Mouse (Mus musculus) thymus, postnatal 0 days (tissue): ENCODE results near the gene Vdr. TPM values are rescaled to one million over a fixed set of nuclear protein-coding genes. Genes with fewer than 3 reads are reported as not detected.

Experiments
- DNase-seq: peaks from one replicate; pipeline ENCODE4 v3.0.0-alpha.2; 2015; ENCODE audit warnings: low spot score
- polyA plus RNA-seq: library from polyadenylated mRNA; unstranded; fragments of >200 nt; fragmentation: Nextera tagmentation; extraction: Ambion mirVana; gene quantifications from 2 replicates; pipeline ENCODE4 v1.2.1, GENCODE M21; 2015

Gene Vdr
- polyA plus RNA-seq, 1 experiment from 2014 or later: 2.2 TPM

- DNase-seq: no peak
These were observed 11.4 kb upstream of the Vdr start for GRCm38 (mm10) chr15:97921796-97922195.

DNA sequence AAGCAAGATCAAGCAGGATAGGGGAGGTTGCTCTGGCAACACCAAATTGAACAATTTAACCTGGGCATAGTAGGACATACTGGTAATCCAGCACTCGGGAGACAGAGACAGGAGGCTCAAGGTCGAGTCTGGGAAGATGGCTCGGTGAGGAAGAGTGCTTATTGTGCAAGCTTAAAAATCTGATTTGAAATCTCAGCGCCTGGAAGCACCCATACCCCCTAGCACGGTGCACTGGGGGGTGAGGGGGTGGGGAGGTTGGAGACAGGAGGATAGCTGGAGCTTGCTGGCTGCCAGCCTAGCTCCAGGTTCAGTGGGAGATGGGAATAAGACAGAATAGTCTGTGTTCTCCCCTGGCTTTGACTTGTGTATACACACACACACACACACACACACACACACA, 9.9 kb upstream of the Vdr start:
- DNase-seq: no peak

DNA sequence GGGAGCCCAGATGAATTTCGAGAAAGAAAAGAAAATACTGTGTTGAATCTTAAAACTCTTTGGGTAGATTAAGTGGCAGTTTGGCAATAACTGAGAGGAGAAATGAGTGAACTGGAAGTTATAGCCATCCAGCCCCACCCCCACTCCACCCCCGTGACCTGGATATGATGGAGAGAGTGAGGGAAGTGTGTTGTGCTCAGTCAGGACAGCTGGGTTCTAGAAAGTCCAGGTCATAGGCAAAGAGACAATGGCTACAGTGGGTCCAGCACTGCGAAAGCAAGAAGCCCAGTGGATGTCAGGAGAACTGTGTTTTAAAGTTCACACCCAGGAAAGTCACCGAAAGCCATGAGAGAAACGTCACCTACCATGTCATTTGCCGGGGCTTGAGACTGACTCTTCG, 8.8 kb upstream of the Vdr start:
- DNase-seq: no peak

DNA sequence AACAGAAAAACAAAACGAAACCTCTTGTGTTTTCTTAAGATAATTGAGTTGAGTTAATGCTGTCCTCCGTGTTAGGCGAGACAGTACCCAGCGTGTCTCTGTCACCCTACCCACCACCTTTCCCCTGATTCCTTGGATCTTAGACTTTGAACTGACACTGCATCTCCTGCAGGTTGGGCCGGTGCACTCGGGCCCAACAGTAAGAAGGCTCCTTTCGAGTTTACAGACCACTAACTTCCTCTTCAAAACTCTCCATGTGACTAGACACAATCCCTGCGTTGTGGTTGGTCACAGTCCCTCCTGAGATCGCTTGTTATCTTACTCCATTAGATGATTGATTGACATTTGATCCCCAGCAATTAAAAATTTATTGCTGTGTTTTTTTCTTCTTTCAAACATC, 7.6 kb upstream of the Vdr start:
- no peak for DNase-seq

- no peak for DNase-seq
These were observed 3.9 kb upstream of the Vdr start for GRCm38 (mm10) chr15:97914331-97914747.

DNA sequence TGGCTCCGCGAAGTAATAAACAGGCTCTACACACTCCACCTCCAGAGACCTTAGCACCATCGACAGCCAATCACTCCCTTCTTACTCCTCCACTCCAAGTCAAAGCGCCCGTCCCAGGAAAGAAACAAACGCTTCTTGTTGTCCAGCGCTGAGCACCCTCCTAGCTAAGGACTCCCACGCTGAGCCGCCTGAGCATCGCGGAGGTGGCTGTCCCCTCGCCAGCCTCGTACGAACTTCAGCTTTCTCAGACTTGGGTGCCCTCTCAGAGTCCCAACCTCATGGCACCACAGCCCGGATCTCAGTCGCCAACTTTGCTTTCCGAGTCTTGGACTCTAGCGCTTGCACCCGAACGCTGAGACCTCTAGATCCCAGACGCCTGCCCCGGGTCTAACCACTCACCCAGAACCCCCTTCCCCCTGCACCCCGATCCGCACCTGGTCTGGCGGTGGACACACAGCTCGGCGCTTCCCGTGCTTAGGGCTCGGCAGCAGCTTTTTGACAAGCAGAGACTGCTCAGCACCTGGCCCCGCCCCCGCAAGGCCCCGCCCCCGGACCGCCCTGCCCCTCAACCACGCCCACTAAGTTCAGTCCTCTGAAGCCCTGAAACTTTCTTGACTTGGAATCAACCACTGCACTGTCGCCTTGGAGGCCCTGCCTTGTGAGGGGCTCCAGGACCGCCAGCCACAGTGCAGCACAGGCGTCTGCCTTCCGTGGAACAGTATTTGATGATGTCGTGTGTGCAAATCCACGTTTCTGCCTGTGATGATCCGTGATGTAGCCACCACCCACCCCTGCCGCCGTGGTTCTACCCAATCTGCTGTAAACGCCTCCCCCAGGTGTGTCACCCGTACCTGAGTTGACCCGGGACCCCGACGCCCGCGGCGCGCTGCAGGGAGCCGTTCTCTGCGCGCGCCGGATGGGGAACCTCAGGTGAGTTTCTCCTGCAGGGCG, 2.4 kb downstream of the Vdr start:
- peak; percentile 77 for DNase-seq

- no peak for DNase-seq
These were observed 3.2 kb downstream of the Vdr start for GRCm38 (mm10) chr15:97907202-97907601.

DNA sequence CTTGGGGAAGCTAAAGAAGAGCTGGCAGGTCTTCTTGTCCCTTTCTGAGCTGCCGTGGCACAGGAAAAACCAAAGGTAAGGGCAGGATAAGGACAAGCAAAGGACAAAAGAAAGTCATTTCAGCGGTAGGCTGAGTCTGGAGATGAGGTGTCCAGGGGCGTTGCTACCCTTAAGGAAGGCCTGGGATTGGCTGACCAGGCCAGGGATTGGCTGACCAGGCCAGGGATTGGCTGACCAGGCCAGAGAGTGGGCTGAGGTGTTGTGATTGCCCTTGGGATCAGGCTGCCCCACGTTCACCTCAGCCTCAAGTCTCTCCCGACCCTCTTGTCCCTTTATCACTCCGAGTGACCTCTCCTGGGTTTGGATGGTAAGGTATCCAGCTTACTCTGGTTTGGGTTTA, 5.1 kb downstream of the Vdr start:
- no peak for DNase-seq

- DNase-seq: no peak
These were observed 6.0 kb downstream of the Vdr start for GRCm38 (mm10) chr15:97904339-97904991.

DNA sequence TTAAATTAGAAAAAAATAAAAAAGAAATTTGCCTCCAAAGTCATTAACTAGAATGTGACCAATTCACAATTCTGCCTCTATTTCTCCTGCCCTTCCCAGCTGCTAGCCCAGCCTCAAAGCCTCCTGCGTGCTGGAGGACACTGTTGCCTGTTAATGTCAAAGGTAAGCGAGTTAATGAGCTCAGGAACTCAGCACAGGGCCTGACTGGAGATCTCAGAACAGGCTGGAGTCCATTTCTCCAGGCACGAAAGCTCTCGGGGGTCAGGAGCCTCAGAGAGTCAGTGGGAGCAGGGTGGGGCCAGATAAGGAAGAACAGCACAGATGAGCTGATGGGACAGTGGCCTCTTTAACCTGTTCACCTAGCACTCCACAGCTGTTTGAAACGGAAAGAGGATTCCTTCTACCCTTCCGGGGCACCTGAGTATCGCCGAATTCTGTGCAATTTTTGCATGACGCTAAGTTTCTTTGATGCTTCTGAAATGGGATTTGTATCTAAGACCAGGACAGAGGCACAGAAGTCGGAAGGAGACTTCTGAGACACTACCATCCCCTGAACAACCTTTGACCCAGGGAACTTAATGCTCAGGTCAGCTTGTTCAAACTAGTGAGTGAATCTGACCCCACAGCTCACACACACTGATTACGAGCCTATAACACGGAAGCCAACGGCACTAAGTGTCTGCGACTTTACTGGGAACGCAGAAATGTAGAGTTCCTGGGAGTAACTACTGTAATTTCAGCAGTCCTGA, 7.0 kb downstream of the Vdr start:
- DNase-seq: no peak

- DNase-seq: no peak
These were observed 9.4 kb downstream of the Vdr start for GRCm38 (mm10) chr15:97900991-97901390.

DNA sequence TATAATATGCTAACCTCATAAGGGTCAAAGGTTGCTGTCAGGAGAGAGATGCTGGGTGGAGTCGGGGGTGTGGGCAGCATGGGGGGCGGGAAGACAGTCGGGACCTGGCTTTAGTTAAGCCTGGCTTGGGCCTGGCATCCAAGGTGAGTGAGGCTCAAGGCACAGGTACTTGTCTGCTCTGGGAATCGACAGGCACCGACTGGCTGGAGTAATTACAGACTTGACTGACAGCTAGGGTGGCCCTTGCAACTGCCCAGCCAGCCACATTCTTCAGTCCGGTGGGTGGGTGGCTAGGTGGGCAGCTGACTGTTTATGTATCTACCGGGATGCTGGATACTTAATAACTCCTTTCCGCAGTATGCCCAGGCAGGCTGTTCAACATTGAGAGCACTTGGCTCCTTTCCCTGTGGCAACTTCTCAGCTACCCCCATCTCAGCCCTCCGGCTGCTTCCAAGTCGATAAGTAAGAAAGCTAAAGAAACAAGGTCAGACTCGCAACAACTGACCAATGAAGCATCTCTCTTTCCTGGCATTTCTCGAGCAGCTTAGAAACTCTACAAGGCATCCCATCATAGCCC, 10.0 kb downstream of the Vdr start:
- no peak for DNase-seq

DNA sequence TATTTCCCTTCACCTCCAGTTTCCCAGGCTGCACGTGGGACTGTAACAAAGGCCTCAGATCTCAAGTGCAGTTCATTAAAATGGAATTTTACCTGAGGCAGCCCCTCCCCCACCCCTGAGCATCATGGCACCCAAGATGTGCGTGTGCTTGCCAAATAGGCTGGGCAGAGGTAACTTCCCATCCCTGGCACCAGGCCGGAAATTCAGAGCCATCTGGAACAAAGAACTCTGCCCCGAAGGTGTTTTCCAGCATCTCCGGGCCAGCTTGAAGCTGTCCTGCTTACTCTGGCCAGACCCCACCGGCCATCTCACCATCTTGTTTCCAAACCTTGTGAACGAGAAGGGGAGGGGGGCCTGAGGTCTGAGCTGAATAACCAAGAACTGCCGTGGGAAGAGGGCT, 10.7 kb downstream of the Vdr start:
- DNase-seq: no peak

- no peak for DNase-seq
These were observed 11.6 kb downstream of the Vdr start for GRCm38 (mm10) chr15:97898791-97899190.

DNA sequence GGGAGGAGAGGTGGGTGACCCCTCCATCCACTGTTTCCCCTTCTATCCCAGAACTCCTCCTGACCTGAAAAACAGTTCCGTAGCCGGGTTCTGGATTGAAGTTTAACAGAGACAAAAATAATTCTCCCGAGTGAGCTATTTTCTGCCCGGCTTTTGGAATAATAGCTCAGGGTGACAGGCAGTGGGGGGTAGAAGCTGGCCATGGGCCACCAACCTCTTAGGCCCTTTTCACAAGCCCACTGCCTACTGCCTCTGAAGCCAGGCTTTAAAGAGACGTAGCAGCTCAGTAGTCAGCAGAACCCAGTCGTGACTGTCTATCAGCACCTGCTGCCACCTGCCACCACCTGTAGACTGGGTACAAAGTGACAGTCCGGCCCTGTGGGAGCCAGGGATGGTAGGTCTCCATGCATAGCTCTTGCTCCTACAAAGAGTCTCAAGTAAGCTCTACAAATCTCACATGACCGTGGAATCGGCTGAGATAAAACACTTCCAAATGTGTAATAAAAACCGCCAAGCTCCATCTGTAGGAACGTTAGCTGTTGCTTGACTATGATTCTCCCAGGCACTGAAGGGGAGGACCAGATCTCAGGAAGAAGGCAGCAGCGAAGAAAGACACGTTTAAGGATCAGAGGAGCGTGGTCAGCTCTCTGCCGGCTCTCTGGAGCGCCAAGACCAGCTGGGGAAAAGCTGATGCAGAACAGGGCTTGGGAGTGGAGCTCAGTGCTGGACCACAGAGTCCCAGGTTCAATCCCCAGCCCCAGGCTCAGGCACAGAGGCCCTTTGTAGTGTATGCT, 13.4 kb downstream of the Vdr start:
- no peak for DNase-seq

DNA sequence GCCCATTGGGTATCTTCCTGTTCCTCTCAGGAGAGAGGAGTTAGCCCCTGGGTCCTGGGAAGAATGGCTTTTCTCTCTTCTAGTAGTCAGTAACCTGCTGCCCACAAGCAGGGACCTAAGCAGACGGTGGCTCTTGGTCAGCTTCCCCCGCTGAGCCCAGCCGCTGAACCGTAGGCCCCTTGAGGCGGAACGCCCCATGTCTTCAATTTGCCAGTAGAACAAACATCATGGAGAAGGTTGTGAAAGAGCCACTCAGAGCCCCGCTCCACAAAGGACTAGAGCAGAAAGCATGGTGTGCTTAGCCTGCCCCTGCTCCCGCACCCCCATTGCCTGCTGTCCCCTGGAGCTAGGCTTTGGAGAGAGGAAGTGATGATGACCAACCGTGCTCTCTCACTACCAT, 14.1 kb downstream of the Vdr start:
- DNase-seq: no peak

DNA sequence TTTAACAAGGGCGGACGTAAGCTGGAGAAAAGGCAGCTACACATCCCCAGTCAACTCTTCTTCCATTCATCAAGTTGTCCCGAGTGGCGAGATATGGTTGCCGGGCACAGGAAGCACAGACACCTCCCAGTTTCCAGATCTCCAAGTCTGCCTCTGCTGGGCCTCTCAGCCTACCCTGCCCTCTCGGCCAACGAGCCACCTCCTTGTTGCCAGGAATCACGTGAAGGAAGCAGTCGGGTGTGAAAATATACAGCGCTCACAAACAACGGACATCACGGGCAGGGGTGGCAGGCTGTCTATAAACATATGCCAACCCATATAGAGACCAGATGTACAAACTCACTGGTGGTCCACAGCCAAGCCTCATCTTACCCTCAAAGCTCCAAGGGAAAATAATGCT, 14.6 kb downstream of the Vdr start:
- DNase-seq: no peak

DNA sequence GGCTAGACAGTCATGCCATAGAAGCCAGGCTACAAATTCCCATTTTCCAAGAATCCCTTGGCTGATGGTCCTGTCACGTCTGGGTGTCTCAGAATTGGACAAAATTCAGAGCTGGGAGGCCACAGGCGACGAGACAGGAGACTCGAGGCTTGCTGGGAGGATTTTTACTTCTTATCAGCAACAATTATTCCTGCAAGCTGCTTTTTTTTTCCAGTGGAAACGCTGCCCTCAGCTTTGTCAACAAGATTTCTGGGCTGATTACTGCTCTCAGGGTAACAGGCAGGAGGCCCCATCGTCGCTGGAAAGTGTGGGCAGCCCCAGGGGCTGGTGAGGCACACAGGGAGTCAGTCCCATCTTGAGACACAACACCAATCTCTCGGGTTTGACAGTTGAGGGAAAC, 17.9 kb downstream of the Vdr start:
- no peak for DNase-seq

GRCm38 (mm10) chr15:97890450-97890849, 20.0 kb downstream of the Vdr start:
- DNase-seq: no peak

- no peak for DNase-seq
These were observed 20.4 kb downstream of the Vdr start for GRCm38 (mm10) chr15:97890017-97890416.

- DNase-seq: no peak
These were observed 22.9 kb downstream of the Vdr start for GRCm38 (mm10) chr15:97887541-97888016.
